Mouse (Mus musculus): ENCODE measurements around the gene Efna5.

DNA sequence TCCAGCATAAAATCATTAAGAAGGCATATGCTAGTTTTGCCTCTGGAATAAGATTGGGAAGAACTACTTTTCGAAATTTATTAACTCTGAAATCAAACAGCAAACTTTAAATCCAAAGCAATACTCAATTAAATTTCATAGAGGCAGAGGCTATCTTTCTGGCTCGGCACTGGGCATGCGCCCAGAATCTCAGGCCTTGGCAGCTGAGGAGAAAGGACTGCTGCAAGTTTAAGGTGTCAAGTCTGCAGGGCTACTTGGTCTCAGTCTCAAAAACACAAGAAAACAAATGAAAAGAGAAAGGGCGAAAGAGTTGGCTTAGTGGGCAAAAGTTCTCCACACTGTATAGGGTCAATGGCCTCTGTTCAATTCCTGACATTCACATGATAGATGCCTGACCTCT is 258.6 kb downstream of the Efna5 start:
- no peak for TF ChIP-seq CTCF (IDR thresholded peaks at IDR 0.05; ENCODE audit: borderline replicate concordance, insufficient read depth, low read depth, low read length)
- TF ChIP-seq POLR2A (IDR thresholded peaks at IDR 0.05; ENCODE audit: borderline replicate concordance, insufficient read depth, low read length), result no peak

All from cerebellum, adult 2 months (tissue).